Mouse (Mus musculus): Measurements from ENCODE around the gene Ly6g5b.

DNA sequence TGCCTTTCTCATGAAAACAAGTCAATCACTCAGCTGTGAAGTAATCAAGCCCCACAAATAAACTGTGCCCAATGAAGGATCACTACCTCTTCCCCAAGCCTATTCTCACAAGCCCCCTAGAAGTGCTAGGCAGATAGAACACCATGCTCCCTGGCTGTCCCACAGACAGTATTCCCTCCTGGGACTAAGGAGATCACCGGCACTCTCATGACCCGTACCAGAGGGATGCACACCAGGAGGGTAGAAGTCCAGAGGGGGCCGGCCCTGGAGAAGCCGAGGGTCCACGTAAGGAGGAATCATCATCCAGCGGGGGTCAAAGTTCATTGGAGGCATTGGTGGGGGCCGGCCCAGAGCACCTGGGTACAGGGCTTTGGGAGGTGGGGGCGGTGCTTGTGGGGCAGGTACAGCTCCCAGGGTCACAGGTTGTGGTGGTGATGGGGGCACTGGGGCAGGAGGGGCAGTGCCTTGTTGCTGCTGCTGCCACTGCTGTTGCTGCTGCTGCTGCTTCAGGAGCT, 42.5 kb upstream of the Ly6g5b start:
- TF ChIP-seq POLR2A (IDR thresholded peaks at IDR 0.05; ENCODE audit: insufficient read depth, low read length) (no peak), CTCF (IDR thresholded peaks at IDR 0.05; ENCODE audit: low read depth, low read length) (no peak)

All from ES-Bruce4 (cell line).